Mouse (Mus musculus) CH12.LX (cell line): ENCODE measurements around the gene Cbx6. TPM values are rescaled to one million over a fixed set of nuclear protein-coding genes. Genes with fewer than 3 reads are reported as not detected.

ENCODE experiments used
- DNase-seq: peaks from one replicate; pipeline ENCODE4 v3.0.0-alpha.2; 2013; ENCODE audit errors: extremely low read depth
- H3K27ac ChIP-seq: 2 replicates; pipeline ENCODE4 v1.5.1; 2012; ENCODE audit warnings: low read depth, mild to moderate bottlenecking, control low read depth, moderate library complexity; ENCODE audit not compliant: insufficient read depth
- H3K27me3 ChIP-seq: replicated peaks from 2 replicates; pipeline ENCODE3; 2012; ENCODE audit warnings: inconsistent platforms
- H3K36me3 ChIP-seq, 2 experiments: replicated peaks in 1 of 2; 2 replicates each; pipeline versions ENCODE3 to v1.6.1; 2012; ENCODE audit warnings: inconsistent platforms in 1 of 2, low read length in 1 of 2, mild to moderate bottlenecking in 1 of 2, mixed read lengths in 1 of 2, moderate library complexity in 1 of 2; ENCODE audit not compliant: control insufficient read depth in 1 of 2, insufficient read depth in 1 of 2
- H3K4me1 ChIP-seq, 2 experiments: 2 replicates each; pipeline ENCODE4 v1.6.1; 2012; ENCODE audit warnings: inconsistent platforms in 1 of 2, moderate library complexity in 1 of 2; ENCODE audit not compliant: insufficient read depth in 2 of 2, control insufficient read depth in 1 of 2
- H3K4me2 ChIP-seq: 2 replicates; pipeline ENCODE4 v1.6.1; 2012; ENCODE audit warnings: low read depth, mild to moderate bottlenecking, control low read depth; ENCODE audit not compliant: poor library complexity, insufficient read depth, severe bottlenecking
- H3K4me3 ChIP-seq, 3 experiments: fragments of 150-350 bp in 1 of 3; sonication (generic) in 1 of 3; replicated peaks in 1 of 3; 2 replicates each; pipeline versions ENCODE3 to v1.5.1; 2011 to 2012; ENCODE audit warnings: low read depth in 2 of 3, low read length in 2 of 3, mild to moderate bottlenecking in 2 of 3, moderate library complexity in 2 of 3, control low read depth in 1 of 3, improper control_type of control experiment in 1 of 3, inconsistent platforms in 1 of 3, mixed read lengths in 1 of 3; ENCODE audit not compliant: poor library complexity in 1 of 3
- H3K79me2 ChIP-seq: replicated peaks from 2 replicates; pipeline ENCODE4 v1.6.1; 2012; ENCODE audit warnings: mild to moderate bottlenecking, moderate library complexity; ENCODE audit not compliant: control insufficient read depth, poor library complexity, insufficient read depth, severe bottlenecking; ENCODE audit errors: extremely low read depth
- H3K9ac ChIP-seq: 2 replicates; pipeline ENCODE4 v1.6.1; 2012; ENCODE audit warnings: low read depth, mild to moderate bottlenecking, control low read depth, moderate library complexity; ENCODE audit not compliant: insufficient read depth
- H3K9me3 ChIP-seq: replicated peaks from 2 replicates; pipeline ENCODE3; 2012; ENCODE audit warnings: low read length, inconsistent platforms, mixed read lengths
- CTCF ChIP-seq, 2 experiments: IDR thresholded peaks in 1 of 2; conservative IDR thresholded peaks in 1 of 2; 2 replicates each; pipeline ENCODE4 v1.5.1; 2011 to 2012; ENCODE audit warnings: low read depth in 2 of 2, low read length in 2 of 2, improper control_type of control experiment in 1 of 2, inconsistent platforms in 1 of 2, mild to moderate bottlenecking in 1 of 2, moderate library complexity in 1 of 2
- ELF1 ChIP-seq: IDR thresholded peaks from 2 replicates; pipeline ENCODE4 v1.6.1; 2014; ENCODE audit warnings: low read depth, mild to moderate bottlenecking, inconsistent platforms, low read length, improper control_type of control experiment
- EP300 ChIP-seq: IDR thresholded peaks from 2 replicates; pipeline ENCODE4 v1.6.1; 2011; ENCODE audit warnings: low read length, improper control_type of control experiment
- ETS1 ChIP-seq: conservative IDR thresholded peaks from 2 replicates; pipeline ENCODE4 v1.6.1; 2012; ENCODE audit warnings: low read depth, mild to moderate bottlenecking, inconsistent platforms, low read length, improper control_type of control experiment, moderate library complexity
- GABPA ChIP-seq: IDR thresholded peaks from 2 replicates; pipeline ENCODE4 v1.6.1; 2012; ENCODE audit warnings: low read depth, low read length, improper control_type of control experiment, inconsistent platforms; ENCODE audit not compliant: insufficient replicate concordance
- HCFC1 ChIP-seq: IDR thresholded peaks from 2 replicates; pipeline ENCODE4 v1.6.1; 2012; ENCODE audit warnings: low read depth, mild to moderate bottlenecking, inconsistent platforms, low read length, improper control_type of control experiment
- IRF4 ChIP-seq: IDR thresholded peaks from 2 replicates; pipeline ENCODE4 v1.6.1; 2014; ENCODE audit warnings: low read depth, mild to moderate bottlenecking, inconsistent platforms, low read length, improper control_type of control experiment
- JUND ChIP-seq: conservative IDR thresholded peaks from 2 replicates; pipeline ENCODE4 v1.6.1; 2011; ENCODE audit warnings: low read depth, low read length, improper control_type of control experiment
- MAX ChIP-seq: IDR thresholded peaks from 2 replicates; pipeline ENCODE4 v1.6.1; 2011; ENCODE audit warnings: low read length, improper control_type of control experiment
- MAZ ChIP-seq: IDR thresholded peaks from 2 replicates; pipeline ENCODE4 v1.6.1; 2012; ENCODE audit warnings: low read depth, mild to moderate bottlenecking, inconsistent platforms, low read length, improper control_type of control experiment, moderate library complexity
- MXI1 ChIP-seq: IDR thresholded peaks from 2 replicates; pipeline ENCODE4 v1.6.1; 2011; ENCODE audit warnings: mild to moderate bottlenecking, low read depth, low read length, improper control_type of control experiment
- MYC ChIP-seq: IDR thresholded peaks from 2 replicates; pipeline ENCODE4 v1.6.1; 2011; ENCODE audit warnings: low read depth, mild to moderate bottlenecking, improper control_type of control experiment, low read length
- NELFE ChIP-seq: IDR thresholded peaks from 2 replicates; pipeline ENCODE4 v1.6.1; 2011; ENCODE audit warnings: low read depth, low read length, improper control_type of control experiment
- PAX5 ChIP-seq: IDR thresholded peaks from 2 replicates; pipeline ENCODE4 v1.6.1; 2012; ENCODE audit warnings: low read length, inconsistent platforms, mixed read lengths
- POLR2A ChIP-seq: IDR thresholded peaks from 2 replicates; pipeline ENCODE4 v1.6.1; 2011; ENCODE audit warnings: low read depth, mild to moderate bottlenecking, improper control_type of control experiment, low read length
- RAD21 ChIP-seq: IDR thresholded peaks from 2 replicates; pipeline ENCODE4 v1.6.1; 2011; ENCODE audit warnings: low read depth, mild to moderate bottlenecking, low read length, improper control_type of control experiment, moderate library complexity
- RCOR1 ChIP-seq: conservative IDR thresholded peaks from 2 replicates; pipeline ENCODE4 v1.6.1; 2012; ENCODE audit warnings: low read depth, mild to moderate bottlenecking, inconsistent platforms, low read length, improper control_type of control experiment
- SIN3A ChIP-seq: IDR thresholded peaks from 2 replicates; pipeline ENCODE4 v1.6.1; 2012; ENCODE audit warnings: low read length, improper control_type of control experiment, inconsistent platforms
- SMC3 ChIP-seq: IDR thresholded peaks from 2 replicates; pipeline ENCODE4 v1.6.1; 2011; ENCODE audit warnings: low read depth, low read length, improper control_type of control experiment
- TCF12 ChIP-seq: IDR thresholded peaks from 2 replicates; pipeline ENCODE4 v1.6.1; 2014; ENCODE audit warnings: low read depth, mild to moderate bottlenecking, inconsistent platforms, low read length, improper control_type of control experiment
- UBTF ChIP-seq: IDR thresholded peaks from 2 replicates; pipeline ENCODE4 v1.6.1; 2012; ENCODE audit warnings: low read depth, mild to moderate bottlenecking, inconsistent platforms, low read length, improper control_type of control experiment, moderate library complexity
- USF1 ChIP-seq: IDR thresholded peaks from 2 replicates; pipeline ENCODE4 v1.6.1; 2014; ENCODE audit warnings: low read depth, mild to moderate bottlenecking, inconsistent platforms, low read length, improper control_type of control experiment
- USF2 ChIP-seq: conservative IDR thresholded peaks from 2 replicates; pipeline ENCODE4 v1.6.1; 2011; ENCODE audit warnings: low read depth, low read length, improper control_type of control experiment
- ZC3H11A ChIP-seq: IDR thresholded peaks from 2 replicates; pipeline ENCODE4 v1.6.1; 2012; ENCODE audit warnings: low read depth, mild to moderate bottlenecking, inconsistent platforms, low read length, improper control_type of control experiment
- ZNF384 ChIP-seq: IDR thresholded peaks from 2 replicates; pipeline ENCODE4 v1.6.1; 2012; ENCODE audit warnings: low read depth, low read length, improper control_type of control experiment, inconsistent platforms
- dilution Hi-C: fragments of 300-500 bp; cut with MboI; formaldehyde crosslinking; loops from 2 replicates; pipeline ENCODE4 v1.14.3; 2020; ENCODE audit warnings: low sequenced_read_pairs; ENCODE audit not compliant: extremely low pct_unique_long_range_greater_than_20kb, extremely low pct_ligation_motif_present
- in situ Hi-C: fragments of 300-500 bp; cut with MboI; formaldehyde crosslinking; loops from 3 replicates; pipeline ENCODE4 v1.14.3; 2019; ENCODE audit warnings: low sequenced_read_pairs, low pct_ligation_motif_present, low pct_unique_long_range_greater_than_20kb, mixed read lengths
- polyA plus RNA-seq: library from polyadenylated mRNA; unstranded; fragments of >175 nt; gene quantifications from 2 replicates; pipeline ENCODE4 v1.2.1, GENCODE M21; 2012; ENCODE audit warnings: low read depth; ENCODE audit not compliant: insufficient read length
- total RNA-seq, 2 experiments: library from RNA; depleted of rRNA; stranded (reverse); fragments of 300-350 nt in 1 of 2; fragments of >200 nt in 1 of 2; gene quantifications; 2 replicates each; pipeline ENCODE4 v1.2.3; 2012 to 2014

The Cbx6 gene
- total and polyA plus RNA-seq, 3 experiments = 11.1 to 40.7 (median 29.9) TPM

- in situ Hi-C loops = no loop called here
- Histone ChIP-seq H3K9ac (no peak overlapping the region), H3K27ac (no peak overlapping the region), H3K79me2 (no peaks in the 10 kb centered on the region), H3K27me3 (peaks cover 70% of the 10 kb centered on the region), H3K4me3 (no peak overlapping the region), H3K4me2 (no peak overlapping the region), H3K9me3 (peaks cover 18% of the 10 kb centered on the region), H3K4me1 (peaks cover 0 to 13% of the 10 kb centered on the region in 2 experiments; a peak in 3 of 4 replicates), H3K36me3 (no peaks in the 10 kb centered on the region)
- TF ChIP-seq USF1 (no peak), MAX (peak; percentile 67), MYC (peak; percentile 76; the same call in 1 of the 2 replicates), SMC3 (peak; percentile 67), RAD21 (peak; percentile 57), RCOR1 (no peak), NELFE (no peak), MXI1 (no peak), CTCF (conservative IDR thresholded peaks at IDR 0.05 in 1 of 2, IDR thresholded peaks at IDR 0.05 in 1 of 2; ENCODE audit: low read depth in 2 of 2, low read length in 2 of 2) (peak; percentile 81 to 84)
- peak; percentile 62 for DNase-seq
- dilution Hi-C loops = no loop called here
These were observed 26.4 kb downstream of the Cbx6 start for GRCm38 (mm10) chr15:79808114-79808513.

- Histone ChIP-seq H3K4me1 (peaks cover 0 to 13% of the 10 kb centered on the region in 2 experiments; a peak in 3 of 4 replicates), H3K4me2 (0 out of 2 replicates have a peak overlapping the region, but pooled peaks have one; percentile 69), H3K4me3 (no peak overlapping the region), H3K79me2 (no peaks in the 10 kb centered on the region), H3K9me3 (peaks cover 18% of the 10 kb centered on the region), H3K27me3 (peaks cover 74% of the 10 kb centered on the region), H3K9ac (no peak overlapping the region), H3K27ac (no peak overlapping the region), H3K36me3 (no peaks in the 10 kb centered on the region)
- no peak for DNase-seq
- dilution Hi-C loops (no loop called here), in situ Hi-C loops (no loop called here)
- TF ChIP-seq MAZ = no peak
- no peak for TF ChIP-seq PAX5
- TF ChIP-seq GABPA = no peak
- TF ChIP-seq ETS1 = no peak
- no peak for TF ChIP-seq POLR2A
- TF ChIP-seq ELF1 = no peak
- TF ChIP-seq USF2 = no peak
- TF ChIP-seq UBTF = no peak
- no peak for TF ChIP-seq IRF4
- no peak for TF ChIP-seq ZNF384
- TF ChIP-seq HCFC1 = no peak
- TF ChIP-seq JUND = no peak
- TF ChIP-seq TCF12 = no peak
- no peak for TF ChIP-seq MXI1
- TF ChIP-seq NELFE = no peak
- no peak for TF ChIP-seq SIN3A
- TF ChIP-seq ZC3H11A = no peak
- no peak for TF ChIP-seq EP300
- TF ChIP-seq RAD21 = no peak
These were observed 27.4 kb downstream of the Cbx6 start for GRCm38 (mm10) chr15:79807050-79807449.
